Comparison of ENCODE assay signal across 9 mouse cellular contexts in genomic region chr13:3708896-3709631, GRCm38 (mm10).
DNase-seq lines count a peak whose midpoint lies in the region; ATAC-seq and TF ChIP-seq lines count a peak whose summit lies in the region.
"Had no signal": no experiment of that assay in that cellular context is flagged by ENCODE, and none has a peak within 500 bp of the region (broad histone marks: within the 10 kb centered on the region; RNA-seq: fewer than 3 reads in every experiment).

No protein-coding gene starts in this region.

- TF ChIP-seq EP300 in heart, postnatal 0 days (IDR thresholded peaks at IDR 0.05; ENCODE audit: low read depth), result no peak

- H3K27ac ChIP-seq in heart, postnatal 0 days (ENCODE audit: low read depth), result peak overlapping the region; percentile 74
- peak overlapping the region; percentile 93 for H3K27ac ChIP-seq in limb, embryonic 13.5 days

- WGBS in heart, postnatal 0 days, result 16% methylated on average over 14 of the region's 14 CpGs
- 10% methylated on average over 14 of the region's 14 CpGs for WGBS in limb, embryonic 13.5 days

- peaks cover 7% of the 10 kb centered on the region; the same call in 1 of the 2 replicates for H3K4me1 ChIP-seq in heart, postnatal 0 days (ENCODE audit: control insufficient read depth, insufficient read depth)
- peaks cover 43% of the 10 kb centered on the region for H3K4me1 ChIP-seq in limb, embryonic 13.5 days

- intact Hi-C loops in gastrocnemius, postnatal 36 days (cut with DNase I), result no loop called here

- H3K9ac ChIP-seq in heart, postnatal 0 days (replicated peaks; ENCODE audit: low read depth, low read length), result no peak overlapping the region; the same call in 1 of the 2 replicates
- H3K9ac ChIP-seq in limb, embryonic 13.5 days, result no peak overlapping the region

- H3K36me3 ChIP-seq in heart, postnatal 0 days (replicated peaks; ENCODE audit: control insufficient read depth, insufficient read depth, low read length), result no peaks in the 10 kb centered on the region
- no peaks in the 10 kb centered on the region for H3K36me3 ChIP-seq in limb, embryonic 13.5 days

- no peak for TF ChIP-seq CTCF in heart, postnatal 0 days (IDR thresholded peaks at IDR 0.05; ENCODE audit: low read depth)

- H3K27me3 ChIP-seq in heart, postnatal 0 days (ENCODE audit: control insufficient read depth, insufficient read depth, low read length), result no peaks in the 10 kb centered on the region
- no peaks in the 10 kb centered on the region for H3K27me3 ChIP-seq in limb, embryonic 13.5 days

- H3K4me3 ChIP-seq in heart, postnatal 0 days (ENCODE audit: low read depth, low read length), result 0 out of 2 replicates have a peak overlapping the region, but pooled peaks have one; percentile 1
- peak overlapping the region; percentile 7; the same call in 1 of the 2 replicates for H3K4me3 ChIP-seq in limb, embryonic 13.5 days

- H3K9me3 ChIP-seq in heart, postnatal 0 days (replicated peaks; ENCODE audit: control insufficient read depth, low read length), result no peaks in the 10 kb centered on the region; the same call in 1 of the 2 replicates
- no peaks in the 10 kb centered on the region for H3K9me3 ChIP-seq in limb, embryonic 13.5 days

- H3K4me2 ChIP-seq in heart, postnatal 0 days (ENCODE audit: low read depth, low read length), result peak overlapping the region; percentile 49
- H3K4me2 ChIP-seq in limb, embryonic 13.5 days (replicated peaks), result peak overlapping the region; percentile 48

- peak; percentile 48 for DNase-seq in gastrocnemius, postnatal 25 days
- no peak for DNase-seq in gastrocnemius, postnatal 36 days
- DNase-seq in embryo, embryonic 10.5 days (ENCODE audit: low spot score), result peak; percentile 85
- peak; percentile 59 for DNase-seq in heart, postnatal 0 days (ENCODE audit: low spot score)
- DNase-seq in spleen, adult 18-20 months, result no peak
- no peak for DNase-seq in cerebellum, postnatal 25 days
- DNase-seq: B cell, adult 2 months had no signal

- peak; percentile 77 for ATAC-seq in heart, postnatal 0 days (ENCODE audit: insufficient read depth, low read depth)
- peak; percentile 94 for ATAC-seq in limb, embryonic 13.5 days (ENCODE audit: low FRiP score, low read depth)
- ATAC-seq in megakaryocyte-erythroid progenitor cell, adult 5-6 weeks (replicated peaks; ENCODE audit: low FRiP score, low TSS enrichment, poor library complexity, severe bottlenecking), result no peak

Comparison
In these comparisons a context has a peak if more than half of its experiments do, and no peak if none do; other contexts are left out.
1. DNase-seq: peak in gastrocnemius, postnatal 25 days (single experiment), embryo, embryonic 10.5 days (single experiment) and heart, postnatal 0 days (single experiment); none in gastrocnemius, postnatal 36 days (0 of 2), spleen, adult 18-20 months (0 of 2) and cerebellum, postnatal 25 days (0 of 2).